ENCODE assay signal across 17 mouse cellular contexts in the genomic region with DNA sequence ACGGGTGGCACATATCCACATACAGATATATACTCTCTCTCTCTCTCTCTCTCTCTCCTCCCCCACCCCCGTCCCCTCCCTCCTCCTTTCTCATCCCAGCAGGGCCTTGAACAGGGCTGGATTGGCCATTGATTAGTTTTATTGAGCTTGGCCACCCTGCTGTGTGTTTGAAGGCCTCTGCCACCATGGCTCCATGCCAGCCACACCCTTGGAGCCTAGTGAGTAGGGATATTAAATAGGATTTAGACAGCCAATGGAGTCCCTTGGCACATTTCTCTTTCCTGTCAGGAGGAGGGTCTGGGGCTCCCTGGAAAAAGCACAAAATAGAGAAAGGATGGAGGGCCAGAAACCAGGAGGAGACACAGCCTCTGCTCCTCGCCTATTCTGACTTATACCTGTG. TPM values are rescaled to one million over a fixed set of nuclear protein-coding genes. Genes with fewer than 3 reads are reported as not detected.
DNase-seq lines count a peak whose midpoint lies in the region; ATAC-seq and TF ChIP-seq lines count a peak whose summit lies in the region.
"Had no signal": no experiment of that assay in that cellular context is flagged by ENCODE, and none has a peak within 500 bp of the region (broad histone marks: within the 10 kb centered on the region; RNA-seq: fewer than 3 reads in every experiment).

No protein-coding gene starts in this region.

- no peak for TF ChIP-seq CTCF in intestine, postnatal 0 days (IDR thresholded peaks at IDR 0.05; ENCODE audit: low read depth)

- no peak overlapping the region for H3K4me3 ChIP-seq in hindbrain, embryonic 10.5 days
- no peak overlapping the region for H3K4me3 ChIP-seq in hindbrain, embryonic 16.5 days (ENCODE audit: low read length)
- no peak overlapping the region for H3K4me3 ChIP-seq in intestine, postnatal 0 days (ENCODE audit: low read depth, low read length)
- H3K4me3 ChIP-seq: embryonic facial prominence, embryonic 15.5 days; heart, embryonic 12.5 days; kidney, embryonic 15.5 days; lung, embryonic 15.5 days; megakaryocyte, embryonic 14.5 days had no signal

- 35% methylated on average over 3 of the region's 3 CpGs for whole genome bisulfite sequencing in hindbrain, embryonic 10.5 days
- WGBS in hindbrain, embryonic 16.5 days, result 37% methylated on average over 3 of the region's 3 CpGs
- 46% methylated on average over 3 of the region's 3 CpGs for WGBS in intestine, postnatal 0 days

- ATAC-seq in hindbrain, embryonic 16.5 days, result no peak
- ATAC-seq in intestine, postnatal 0 days, result 0 out of 2 replicates have a peak, but pooled peaks have one; percentile 22
- no peak for ATAC-seq in CD4-positive, CD25-positive, alpha-beta regulatory T cell, adult 4 months

- H3K9ac ChIP-seq in hindbrain, embryonic 16.5 days (ENCODE audit: low read depth, low read length), result no peak overlapping the region
- H3K9ac ChIP-seq in intestine, postnatal 0 days (ENCODE audit: low read depth, low read length), result no peak overlapping the region
- H3K9ac ChIP-seq: embryonic facial prominence, embryonic 15.5 days; heart, embryonic 12.5 days; kidney, embryonic 15.5 days; lung, embryonic 15.5 days had no signal

- no peaks in the 10 kb centered on the region for H3K9me3 ChIP-seq in hindbrain, embryonic 10.5 days
- H3K9me3 ChIP-seq in hindbrain, embryonic 16.5 days (ENCODE audit: control insufficient read depth, low read length), result no peaks in the 10 kb centered on the region
- no peaks in the 10 kb centered on the region for H3K9me3 ChIP-seq in intestine, postnatal 0 days (ENCODE audit: control insufficient read depth)
- H3K9me3 ChIP-seq: embryonic facial prominence, embryonic 15.5 days; heart, embryonic 12.5 days; kidney, embryonic 15.5 days; lung, embryonic 15.5 days; megakaryocyte, embryonic 14.5 days had no signal

- peaks cover 34% of the 10 kb centered on the region for H3K36me3 ChIP-seq in hindbrain, embryonic 10.5 days
- H3K36me3 ChIP-seq in hindbrain, embryonic 16.5 days (ENCODE audit: control insufficient read depth, insufficient read depth, low read length), result no peaks in the 10 kb centered on the region
- H3K36me3 ChIP-seq in intestine, postnatal 0 days (ENCODE audit: control insufficient read depth, insufficient read depth), result peaks cover 25% of the 10 kb centered on the region; the same call in 1 of the 2 replicates

- no peak overlapping the region for H3K4me2 ChIP-seq in hindbrain, embryonic 16.5 days (ENCODE audit: low read length)
- no peak overlapping the region for H3K4me2 ChIP-seq in intestine, postnatal 0 days (replicated peaks; ENCODE audit: low read depth)
- H3K4me2 ChIP-seq: embryonic facial prominence, embryonic 15.5 days; heart, embryonic 12.5 days; kidney, embryonic 15.5 days; lung, embryonic 15.5 days had no signal

- no peak for DNase-seq in hindbrain, embryonic 10.5 days (ENCODE audit: low spot score)
- DNase-seq in right cerebral cortex, postnatal 10 days (ENCODE audit: low spot score in 2 of 2), result peak; percentile 56 to 62
- DNase-seq in right cerebral cortex, postnatal 25 days, result no peak
- DNase-seq in lung, postnatal 36 days, result no peak
- no peak for DNase-seq in T-cell, adult 2 months (ENCODE audit: low spot score)
- DNase-seq: adrenal gland, postnatal 36 days; B cell, adult 2 months; gastrocnemius, postnatal 36 days; layer of hippocampus, adult 9-11 months had no signal

- H3K27ac ChIP-seq in hindbrain, embryonic 10.5 days, result peak overlapping the region; percentile 40; the same call in 1 of the 2 replicates
- H3K27ac ChIP-seq in hindbrain, embryonic 16.5 days (ENCODE audit: low read depth, low read length), result no peak overlapping the region
- no peak overlapping the region for H3K27ac ChIP-seq in intestine, postnatal 0 days (ENCODE audit: low read depth, low read length)
- H3K27ac ChIP-seq: embryonic facial prominence, embryonic 15.5 days; kidney, embryonic 15.5 days; lung, embryonic 15.5 days had no signal

- peaks cover 75% of the 10 kb centered on the region for H3K4me1 ChIP-seq in hindbrain, embryonic 10.5 days (replicated peaks)
- peaks cover 18% of the 10 kb centered on the region for H3K4me1 ChIP-seq in hindbrain, embryonic 16.5 days (ENCODE audit: control insufficient read depth, insufficient read depth, low read depth, low read length)
- H3K4me1 ChIP-seq in intestine, postnatal 0 days (replicated peaks; ENCODE audit: control insufficient read depth, insufficient read depth, low read length), result peaks cover 6% of the 10 kb centered on the region

- H3K27me3 ChIP-seq in hindbrain, embryonic 10.5 days (ENCODE audit: insufficient read depth, poor library complexity, severe bottlenecking), result 0 out of 2 replicates have a peak, but pooled peaks cover 6% of the 10 kb centered on the region
- H3K27me3 ChIP-seq in hindbrain, embryonic 16.5 days (replicated peaks; ENCODE audit: control insufficient read depth, insufficient read depth, low read length), result no peaks in the 10 kb centered on the region
- no peaks in the 10 kb centered on the region for H3K27me3 ChIP-seq in intestine, postnatal 0 days (replicated peaks; ENCODE audit: control insufficient read depth, insufficient read depth, low read length)
- H3K27me3 ChIP-seq: embryonic facial prominence, embryonic 15.5 days; heart, embryonic 12.5 days; kidney, embryonic 15.5 days; lung, embryonic 15.5 days; megakaryocyte, embryonic 14.5 days had no signal

RNA-seq across cellular contexts. Expression of a gene that starts 44.9 kb away (rescaled TPM):
- polyA plus RNA-seq in hindbrain, embryonic 10.5 days (2016; fragmentation: Nextera tagmentation; extraction: Ambion mirVana), result 2.3 and 2.4 TPM in 2 replicates
- 7.2 and 7.4 TPM in 2 replicates for polyA plus RNA-seq in hindbrain, embryonic 16.5 days (2015; fragmentation: Nextera tagmentation; extraction: Ambion mirVana)
- polyA plus RNA-seq in intestine, postnatal 0 days (2015; fragmentation: Nextera tagmentation; extraction: Ambion mirVana), result 2.8 and 3.2 TPM in 2 replicates
- polyA plus RNA-seq in CD4-positive, CD25-positive, alpha-beta regulatory T cell, adult 4 months (2017; shearing (Covaris generic)), result under 1 TPM; 0.16 to 0.51 TPM

Comparison
In these comparisons a context has a peak if more than half of its experiments do, and no peak if none do; other contexts are left out.
1. DNase-seq: peak in right cerebral cortex, postnatal 10 days (2 of 2); none in hindbrain, embryonic 10.5 days (single experiment), right cerebral cortex, postnatal 25 days (single experiment), lung, postnatal 36 days (single experiment) and T-cell, adult 2 months (single experiment).